Mouse (Mus musculus) liver, adult (tissue): ENCODE measurements around the gene Fam213b.

ENCODE experiments used
- GATA4 ChIP-seq: IDR thresholded peaks from 2 replicates; pipeline ENCODE4 v1.6.1; 2014; ENCODE audit warnings: mild to moderate bottlenecking, low read length; ENCODE audit not compliant: insufficient replicate concordance

The Fam213b gene

GRCm38 (mm10) chr4:154929088-154929660 lies 30.2 kb upstream of the Fam213b start:
- no peak for TF ChIP-seq GATA4

GRCm38 (mm10) chr4:154928395-154929087 lies 29.6 kb upstream of the Fam213b start, which contains the start of gene Tnfrsf14:
Gene Tnfrsf14 (minus strand): TSS chr4:154928563.
- TF ChIP-seq GATA4, result no peak

GRCm38 (mm10) chr4:154927899-154928337 lies 29.0 kb upstream of the Fam213b start:
- no peak for TF ChIP-seq GATA4

GRCm38 (mm10) chr4:154926969-154927898 lies 28.3 kb upstream of the Fam213b start:
- TF ChIP-seq GATA4, result no peak

GRCm38 (mm10) chr4:154925413-154925812 lies 26.5 kb upstream of the Fam213b start:
- TF ChIP-seq GATA4, result no peak

GRCm38 (mm10) chr4:154922931-154923330 lies 24.0 kb upstream of the Fam213b start:
- TF ChIP-seq GATA4, result no peak

- no peak for TF ChIP-seq GATA4
These were observed 23.4 kb upstream of the Fam213b start for GRCm38 (mm10) chr4:154922291-154922690.

- TF ChIP-seq GATA4, result no peak
These were observed 17.7 kb upstream of the Fam213b start for GRCm38 (mm10) chr4:154916662-154917061.

- no peak for TF ChIP-seq GATA4
These were observed 16.4 kb upstream of the Fam213b start for GRCm38 (mm10) chr4:154915286-154915685.

- no peak for TF ChIP-seq GATA4
These were observed 15.8 kb upstream of the Fam213b start for GRCm38 (mm10) chr4:154914707-154915106.

- TF ChIP-seq GATA4, result no peak
These were observed 15.3 kb upstream of the Fam213b start for GRCm38 (mm10) chr4:154914252-154914651.

- TF ChIP-seq GATA4, result no peak
These were observed 14.9 kb upstream of the Fam213b start for GRCm38 (mm10) chr4:154913845-154914244.

GRCm38 (mm10) chr4:154911644-154912043 lies 12.7 kb upstream of the Fam213b start:
- no peak for TF ChIP-seq GATA4

- no peak for TF ChIP-seq GATA4
These were observed 11.9 kb upstream of the Fam213b start for GRCm38 (mm10) chr4:154910606-154911522.

- no peak for TF ChIP-seq GATA4
These were observed 9.6 kb upstream of the Fam213b start for GRCm38 (mm10) chr4:154908490-154908889.
